Mouse (Mus musculus) lung, postnatal 36 days (tissue): ENCODE results near the gene Gar1.
A peak's percentile ranks its signal among the peaks of the same experiment; 100 is the strongest.

Source experiments
- DNase-seq: peaks from one replicate; pipeline ENCODE4 v3.0.0; 2022; ENCODE audit warnings: mixed read lengths

The Gar1 gene

GRCm38 (mm10) chr3:129831035-129831568 is at the start of gene Gar1:
TSS of gene Gar1 (minus strand) at chr3:129831396.
- DNase-seq, result peak; percentile 98

GRCm38 (mm10) chr3:129879913-129880312 is 48.7 kb upstream of the Gar1 start:
- DNase-seq, result no peak

GRCm38 (mm10) chr3:129879131-129879757 is 48.0 kb upstream of the Gar1 start:
- peak; percentile 51 for DNase-seq

- peak; percentile 89 for DNase-seq
Observed at GRCm38 (mm10) chr3:129878405-129879021, 47.3 kb upstream of the Gar1 start, which contains the start of gene Pla2g12a. TSS of gene Pla2g12a (plus strand) at chr3:129878606.

GRCm38 (mm10) chr3:129877327-129877726 is 46.1 kb upstream of the Gar1 start:
- no peak for DNase-seq

- DNase-seq, result peak; percentile 71
Observed at GRCm38 (mm10) chr3:129863698-129864097, 32.5 kb upstream of the Gar1 start.

GRCm38 (mm10) chr3:129862592-129862991 is 31.4 kb upstream of the Gar1 start:
- DNase-seq, result no peak

GRCm38 (mm10) chr3:129846846-129847245 is 15.7 kb upstream of the Gar1 start:
- no peak for DNase-seq

- no peak for DNase-seq
Observed at GRCm38 (mm10) chr3:129845868-129846267, 14.7 kb upstream of the Gar1 start.

GRCm38 (mm10) chr3:129838017-129838416 is 6.8 kb upstream of the Gar1 start:
- no peak for DNase-seq

- DNase-seq, result no peak
Observed at GRCm38 (mm10) chr3:129836965-129837364, 5.8 kb upstream of the Gar1 start.

GRCm38 (mm10) chr3:129836051-129836697 is 5.0 kb upstream of the Gar1 start:
- DNase-seq, result peak; percentile 56

- DNase-seq, result peak; percentile 50
Observed at GRCm38 (mm10) chr3:129835388-129835934, 4.3 kb upstream of the Gar1 start, which contains the start of gene Cfi. TSS of gene Cfi (plus strand) at chr3:129835884.

- DNase-seq, result peak; percentile 21
Observed at GRCm38 (mm10) chr3:129830626-129831025, 570 bp downstream of the Gar1 start.

- no peak for DNase-seq
Observed at GRCm38 (mm10) chr3:129827691-129828090, 3.5 kb downstream of the Gar1 start.

- DNase-seq, result no peak
Observed at GRCm38 (mm10) chr3:129826691-129827090, 4.5 kb downstream of the Gar1 start.

- DNase-seq, result no peak
Observed at GRCm38 (mm10) chr3:129824891-129825290, 6.3 kb downstream of the Gar1 start.

GRCm38 (mm10) chr3:129824146-129824545 is 7.0 kb downstream of the Gar1 start:
- no peak for DNase-seq

- peak; percentile 36 for DNase-seq
Observed at GRCm38 (mm10) chr3:129823293-129823692, 7.9 kb downstream of the Gar1 start.

- no peak for DNase-seq
Observed at GRCm38 (mm10) chr3:129822206-129822775, 8.9 kb downstream of the Gar1 start, which contains the start of gene Rrh. TSS of gene Rrh (minus strand) at chr3:129822587.

GRCm38 (mm10) chr3:129821736-129822135 is 9.5 kb downstream of the Gar1 start:
- DNase-seq, result no peak

- DNase-seq, result no peak
Observed at GRCm38 (mm10) chr3:129820847-129821246, 10.3 kb downstream of the Gar1 start.

- no peak for DNase-seq
Observed at GRCm38 (mm10) chr3:129803765-129804164, 27.4 kb downstream of the Gar1 start, which contains the start of gene Lrit3. TSS of gene Lrit3 (minus strand) at chr3:129804030.
